Mouse (Mus musculus) midbrain, embryonic 15.5 days (tissue): ENCODE data around the gene Bmpr2. TPM values are rescaled to one million over a fixed set of nuclear protein-coding genes. Genes with fewer than 3 reads are reported as not detected.

Source experiments
- ATAC-seq: fragments of 200-750 bp; cut with Nextera tagmentation; replicated peaks from 2 replicates; pipeline ENCODE4 v1.8.0; 2017; ENCODE audit warnings: moderate TSS enrichment
- H3K27ac ChIP-seq: fragments of 300-500 bp; sonication (generic); 2 replicates; pipeline ENCODE4 v1.5.1; 2015; ENCODE audit warnings: mild to moderate bottlenecking, inconsistent platforms
- H3K27me3 ChIP-seq: fragments of 300-500 bp; sonication (generic); replicated peaks from 2 replicates; pipeline ENCODE4 v1.6.1; 2015; ENCODE audit warnings: inconsistent platforms
- H3K36me3 ChIP-seq: fragments of 300-500 bp; sonication (generic); replicated peaks from 2 replicates; pipeline ENCODE4 v1.6.1; 2015; ENCODE audit warnings: inconsistent platforms
- H3K4me1 ChIP-seq: fragments of 300-500 bp; sonication (generic); 2 replicates; pipeline ENCODE4 v1.6.1; 2015; ENCODE audit warnings: inconsistent platforms
- H3K4me2 ChIP-seq: fragments of 300-500 bp; sonication (generic); 2 replicates; pipeline ENCODE4 v1.6.1; 2015; ENCODE audit warnings: inconsistent platforms, mild to moderate bottlenecking, moderate library complexity
- H3K4me3 ChIP-seq: fragments of 300-500 bp; sonication (generic); 2 replicates; pipeline ENCODE4 v1.5.1; 2015; ENCODE audit warnings: mild to moderate bottlenecking, inconsistent platforms
- H3K9ac ChIP-seq: fragments of 300-500 bp; sonication (generic); 2 replicates; pipeline ENCODE4 v1.6.1; 2015; ENCODE audit warnings: mild to moderate bottlenecking, inconsistent platforms
- H3K9me3 ChIP-seq: fragments of 300-500 bp; sonication (generic); 2 replicates; pipeline ENCODE4 v1.6.1; 2016; ENCODE audit warnings: inconsistent platforms
- WGBS: fragments of 180-500 bp; shearing (Covaris S2); methylation state at CpG from one replicate; pipeline ENCODE4 v1.1.7; 2015; ENCODE audit warnings: mixed read lengths; 5-methylcytosine and 5-hydroxymethylcytosine counted together
- polyA plus RNA-seq: library from polyadenylated mRNA; unstranded; fragments of >200 nt; fragmentation: Nextera tagmentation; extraction: Ambion mirVana; gene quantifications from 2 replicates; pipeline ENCODE4 v1.2.1, GENCODE M21; 2015

The Bmpr2 gene
- polyA plus RNA-seq, 1 experiment from 2014 or later, result 9.8 TPM

DNA sequence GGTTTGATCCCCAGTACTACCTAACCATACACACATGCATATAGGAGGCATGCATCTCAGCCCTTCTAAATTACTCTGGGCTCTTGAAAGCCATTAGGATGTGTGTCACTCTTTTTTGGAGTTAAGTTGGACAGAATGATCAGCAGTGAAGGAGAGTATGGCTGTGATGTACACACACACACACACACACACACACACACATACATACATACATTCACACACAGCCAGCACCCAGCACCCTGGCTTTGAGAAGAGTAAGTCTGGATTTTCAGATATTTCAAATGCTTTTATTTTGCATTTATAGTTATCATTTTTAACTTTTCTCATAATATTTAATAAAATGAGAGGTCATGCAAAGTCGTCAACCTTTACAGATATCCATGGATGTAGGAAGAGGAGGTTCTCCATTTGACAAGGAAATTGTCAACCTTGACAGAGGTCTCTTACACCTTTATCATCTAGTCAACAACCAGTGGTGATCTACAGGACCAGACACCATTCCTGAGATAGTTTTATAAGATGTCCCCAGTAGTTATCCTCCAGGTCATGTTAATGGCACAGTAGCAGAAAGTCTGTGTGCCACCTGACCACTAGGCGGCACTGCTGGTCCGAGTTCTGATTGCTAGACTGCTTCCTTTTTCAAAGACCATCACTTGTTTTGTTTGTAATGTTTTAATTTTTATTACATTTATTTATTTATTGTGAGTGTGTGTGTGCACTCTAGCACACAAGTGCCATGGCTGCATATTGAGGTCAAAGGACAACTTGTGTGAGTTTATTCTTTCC lies 120.3 kb downstream of the Bmpr2 start:
- H3K9ac ChIP-seq, result no peak overlapping the region
- H3K9me3 ChIP-seq, result no peaks in the 10 kb centered on the region
- H3K4me2 ChIP-seq, result no peak overlapping the region
- H3K4me1 ChIP-seq, result no peaks in the 10 kb centered on the region
- H3K27me3 ChIP-seq, result no peaks in the 10 kb centered on the region
- no peak overlapping the region for H3K27ac ChIP-seq
- peak; percentile 69 for ATAC-seq
- WGBS, result 31% methylated on average over 3 of the region's 3 CpGs
- H3K4me3 ChIP-seq, result no peak overlapping the region
- 0 out of 2 replicates have a peak, but pooled peaks cover 5% of the 10 kb centered on the region for H3K36me3 ChIP-seq

DNA sequence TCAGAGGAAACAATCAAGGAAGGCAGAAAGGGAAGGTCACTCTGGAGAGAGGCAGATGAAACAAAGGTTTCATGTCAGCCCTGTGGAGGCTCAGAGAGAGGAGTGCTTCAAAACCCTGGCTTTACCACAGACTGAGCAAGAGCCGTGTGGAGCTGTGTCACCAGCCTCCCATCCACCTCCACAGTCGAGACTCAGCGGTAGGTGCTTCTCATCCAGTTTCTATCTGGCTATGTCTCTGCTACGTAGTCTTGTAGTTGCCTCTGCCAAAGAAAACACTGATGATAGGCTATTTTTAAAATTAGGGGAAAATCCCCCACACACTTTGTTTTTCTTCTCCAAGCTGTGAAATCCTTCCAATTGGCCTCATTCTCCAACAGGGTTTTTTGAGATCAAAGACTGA lies 123.7 kb downstream of the Bmpr2 start:
- ATAC-seq, result no peak
- Histone ChIP-seq H3K27ac (no peak overlapping the region), H3K9me3 (no peaks in the 10 kb centered on the region), H3K4me2 (no peak overlapping the region), H3K4me3 (no peak overlapping the region), H3K4me1 (no peaks in the 10 kb centered on the region), H3K9ac (no peak overlapping the region), H3K27me3 (no peaks in the 10 kb centered on the region), H3K36me3 (no peaks in the 10 kb centered on the region)
- 47% methylated on average over 4 of the region's 4 CpGs for WGBS

DNA sequence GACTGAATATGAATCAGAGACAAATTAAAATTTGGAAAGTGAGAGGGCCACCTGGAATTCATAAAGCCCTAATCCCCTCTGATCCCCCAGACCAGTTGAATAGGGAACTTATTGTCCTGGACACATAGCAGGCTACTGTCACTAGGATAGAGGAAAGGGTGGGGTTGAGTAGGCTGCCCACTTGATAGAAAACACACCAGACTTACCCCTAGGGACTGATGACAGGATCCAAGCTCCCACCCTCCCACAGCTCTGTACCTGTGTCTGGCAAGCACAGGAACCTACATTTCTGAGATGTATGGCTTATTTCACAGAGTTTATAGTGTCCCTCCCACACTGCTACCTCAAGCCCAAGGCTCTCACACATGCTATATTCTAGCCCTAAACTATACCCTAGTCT lies 124.8 kb downstream of the Bmpr2 start:
- Histone ChIP-seq H3K4me1 (no peaks in the 10 kb centered on the region), H3K36me3 (no peaks in the 10 kb centered on the region), H3K9me3 (no peaks in the 10 kb centered on the region), H3K27ac (no peak overlapping the region), H3K4me2 (no peak overlapping the region), H3K4me3 (no peak overlapping the region), H3K9ac (no peak overlapping the region), H3K27me3 (no peaks in the 10 kb centered on the region)
- ATAC-seq, result no peak

DNA sequence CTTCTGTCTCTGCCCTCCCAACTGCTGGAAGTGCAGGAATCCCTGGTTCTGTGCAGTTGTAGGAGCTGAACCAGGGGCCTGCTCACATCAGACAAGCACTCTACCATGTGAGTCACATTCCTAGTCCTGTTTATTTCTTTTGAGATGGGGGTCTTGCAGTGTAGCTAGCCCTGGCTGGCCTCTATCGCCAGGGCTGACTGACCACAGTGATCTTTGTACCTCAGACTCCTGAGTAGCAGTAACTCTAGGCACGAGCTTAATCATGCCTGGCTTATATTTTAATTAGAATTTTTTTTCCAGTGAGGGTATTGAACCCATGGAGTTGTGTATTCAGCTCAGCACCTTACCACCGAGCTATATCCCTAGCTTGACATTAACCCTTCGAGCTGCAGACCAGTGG lies 128.0 kb downstream of the Bmpr2 start:
- H3K9me3 ChIP-seq, result no peaks in the 10 kb centered on the region
- ATAC-seq, result no peak
- H3K4me2 ChIP-seq, result no peak overlapping the region
- no peak overlapping the region for H3K9ac ChIP-seq
- no peaks in the 10 kb centered on the region for H3K4me1 ChIP-seq
- no peaks in the 10 kb centered on the region for H3K27me3 ChIP-seq
- 76% methylated on average over 4 of the region's 4 CpGs for WGBS
- no peaks in the 10 kb centered on the region for H3K36me3 ChIP-seq
- no peak overlapping the region for H3K27ac ChIP-seq
- no peak overlapping the region for H3K4me3 ChIP-seq

DNA sequence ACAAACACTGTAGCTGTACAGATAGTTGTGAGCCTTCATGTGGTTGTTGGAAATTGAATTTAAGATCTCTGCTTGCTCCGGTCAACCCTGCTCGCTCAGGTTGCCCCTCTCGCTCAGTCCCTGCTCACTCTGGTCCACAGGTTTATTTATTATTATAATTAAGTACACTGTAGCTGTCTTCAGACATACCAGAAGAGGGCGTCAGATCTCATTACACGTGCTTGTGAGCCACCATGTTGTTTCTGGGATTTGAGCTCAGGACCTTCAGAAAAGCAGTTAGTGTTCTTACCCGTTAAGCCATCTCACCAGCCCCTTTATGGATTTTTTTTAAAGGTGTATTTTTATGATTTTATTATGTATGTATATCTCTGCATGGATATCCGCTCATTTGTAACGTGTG lies 129.6 kb downstream of the Bmpr2 start:
- Histone ChIP-seq H3K27ac (no peak overlapping the region), H3K9me3 (no peaks in the 10 kb centered on the region), H3K9ac (no peak overlapping the region), H3K4me2 (no peak overlapping the region), H3K27me3 (no peaks in the 10 kb centered on the region), H3K36me3 (no peaks in the 10 kb centered on the region), H3K4me3 (no peak overlapping the region), H3K4me1 (no peaks in the 10 kb centered on the region)
- ATAC-seq, result no peak
- WGBS, result 86% methylated on average over 8 of the region's 8 CpGs

DNA sequence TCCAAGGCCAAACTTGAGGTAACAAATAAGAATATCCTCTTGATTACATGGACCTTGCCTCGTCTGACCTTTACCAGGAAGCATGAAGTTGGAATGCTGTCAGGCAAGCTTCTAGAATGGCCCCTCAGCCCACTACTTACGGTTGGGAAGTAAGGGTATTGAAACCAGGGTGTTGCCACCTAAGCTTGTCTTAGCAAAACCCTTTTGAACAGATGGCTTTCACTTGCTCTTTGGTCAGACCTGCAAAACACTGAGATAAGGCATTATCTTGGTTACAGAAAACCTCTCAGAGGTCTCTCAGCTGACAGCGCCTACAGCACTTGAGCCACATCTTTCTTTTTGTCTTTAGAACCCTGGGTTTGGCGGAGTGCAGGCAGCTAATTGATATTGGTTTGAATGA lies 130.8 kb downstream of the Bmpr2 start:
- no peaks in the 10 kb centered on the region for H3K4me1 ChIP-seq
- H3K4me3 ChIP-seq, result no peak overlapping the region
- no peaks in the 10 kb centered on the region for H3K9me3 ChIP-seq
- H3K27ac ChIP-seq, result no peak overlapping the region
- H3K36me3 ChIP-seq, result no peaks in the 10 kb centered on the region
- WGBS, result 92% methylated on average over 4 of the region's 4 CpGs
- no peaks in the 10 kb centered on the region for H3K27me3 ChIP-seq
- no peak overlapping the region for H3K9ac ChIP-seq
- H3K4me2 ChIP-seq, result no peak overlapping the region
- ATAC-seq, result no peak

DNA sequence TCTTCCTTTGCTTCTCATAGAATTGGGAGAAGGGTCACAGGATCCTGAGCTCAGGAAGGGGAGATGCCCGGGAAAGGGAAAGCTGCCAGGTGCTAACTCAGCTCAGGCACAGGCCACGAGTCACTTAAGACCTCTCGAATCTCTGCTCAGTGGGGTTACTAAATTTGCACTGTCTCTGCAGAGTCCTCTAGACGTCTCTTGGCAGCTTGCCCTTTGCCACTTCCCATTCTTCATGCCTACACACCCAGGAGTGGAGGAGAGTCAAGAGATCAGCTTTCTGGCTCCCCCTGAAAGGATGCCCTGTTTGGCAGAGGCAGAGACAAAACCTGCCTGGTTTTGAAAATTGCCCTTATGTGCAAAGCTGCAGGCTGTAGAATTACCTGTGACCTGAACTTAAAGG lies 132.3 kb downstream of the Bmpr2 start:
- no peak overlapping the region for H3K4me3 ChIP-seq
- H3K27me3 ChIP-seq, result no peaks in the 10 kb centered on the region
- WGBS, result 54% methylated on average over 4 of the region's 4 CpGs
- H3K9me3 ChIP-seq, result no peaks in the 10 kb centered on the region
- no peak for ATAC-seq
- H3K27ac ChIP-seq, result no peak overlapping the region
- no peaks in the 10 kb centered on the region for H3K36me3 ChIP-seq
- H3K9ac ChIP-seq, result no peak overlapping the region
- H3K4me2 ChIP-seq, result no peak overlapping the region
- no peaks in the 10 kb centered on the region for H3K4me1 ChIP-seq

DNA sequence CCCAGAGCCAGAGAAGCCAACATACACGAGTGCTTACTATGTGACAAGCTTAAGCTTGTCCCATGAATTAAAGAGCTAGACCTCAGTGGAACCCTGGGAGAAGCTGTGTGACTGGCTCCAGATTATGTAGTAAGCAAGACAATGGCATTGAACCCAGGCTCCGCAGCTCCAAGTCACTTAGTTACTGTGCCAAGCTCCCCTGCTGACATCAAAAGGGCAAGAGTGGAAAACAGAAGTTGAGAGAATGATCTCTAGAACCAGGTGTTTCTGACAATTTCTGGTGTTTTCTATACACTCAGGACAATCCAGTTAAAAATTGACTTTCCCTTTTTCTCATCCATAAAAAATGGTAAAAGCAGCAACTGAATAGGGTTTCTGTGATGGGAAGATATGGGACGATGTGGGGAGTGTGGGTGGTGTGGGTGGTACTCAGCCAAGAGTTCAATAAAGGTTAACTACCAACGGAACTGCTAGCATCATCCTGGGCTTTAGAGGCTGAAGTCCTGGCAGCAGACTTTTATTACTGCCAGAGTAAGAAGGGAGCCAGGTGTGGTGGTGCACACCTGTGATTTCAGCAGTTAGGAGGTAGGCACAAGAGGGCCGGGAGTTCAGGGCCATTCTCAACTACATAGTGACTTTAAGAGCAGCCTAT lies 134.1 kb downstream of the Bmpr2 start:
- Histone ChIP-seq H3K4me3 (no peak overlapping the region), H3K9ac (no peak overlapping the region), H3K36me3 (no peaks in the 10 kb centered on the region), H3K4me2 (no peak overlapping the region), H3K27me3 (no peaks in the 10 kb centered on the region), H3K4me1 (no peaks in the 10 kb centered on the region), H3K9me3 (no peaks in the 10 kb centered on the region), H3K27ac (no peak overlapping the region)
- WGBS, result 64% methylated on average over 5 of the region's 5 CpGs
- ATAC-seq, result no peak

DNA sequence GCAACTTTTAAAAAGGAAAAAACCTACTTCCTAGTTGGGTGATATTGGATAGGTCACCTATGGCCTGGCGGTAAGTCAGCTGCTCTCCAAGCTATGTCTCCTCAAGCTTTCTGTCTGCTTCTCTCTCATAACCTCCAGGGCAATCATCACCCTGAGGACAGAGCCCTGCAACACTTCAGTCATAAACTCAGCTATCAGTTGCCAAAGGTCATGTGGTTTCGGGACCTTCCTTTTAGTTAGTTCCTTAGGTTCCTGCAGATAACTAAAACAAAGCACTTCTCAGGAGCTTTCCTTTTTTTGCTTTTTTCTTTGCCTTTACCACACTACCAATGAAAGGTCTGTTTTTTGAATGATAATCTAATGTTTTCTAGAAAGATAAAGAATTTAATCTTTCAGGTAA lies 136.5 kb downstream of the Bmpr2 start:
- no peaks in the 10 kb centered on the region for H3K36me3 ChIP-seq
- WGBS, result 93% methylated on average over 2 of the region's 2 CpGs
- ATAC-seq, result no peak

DNA sequence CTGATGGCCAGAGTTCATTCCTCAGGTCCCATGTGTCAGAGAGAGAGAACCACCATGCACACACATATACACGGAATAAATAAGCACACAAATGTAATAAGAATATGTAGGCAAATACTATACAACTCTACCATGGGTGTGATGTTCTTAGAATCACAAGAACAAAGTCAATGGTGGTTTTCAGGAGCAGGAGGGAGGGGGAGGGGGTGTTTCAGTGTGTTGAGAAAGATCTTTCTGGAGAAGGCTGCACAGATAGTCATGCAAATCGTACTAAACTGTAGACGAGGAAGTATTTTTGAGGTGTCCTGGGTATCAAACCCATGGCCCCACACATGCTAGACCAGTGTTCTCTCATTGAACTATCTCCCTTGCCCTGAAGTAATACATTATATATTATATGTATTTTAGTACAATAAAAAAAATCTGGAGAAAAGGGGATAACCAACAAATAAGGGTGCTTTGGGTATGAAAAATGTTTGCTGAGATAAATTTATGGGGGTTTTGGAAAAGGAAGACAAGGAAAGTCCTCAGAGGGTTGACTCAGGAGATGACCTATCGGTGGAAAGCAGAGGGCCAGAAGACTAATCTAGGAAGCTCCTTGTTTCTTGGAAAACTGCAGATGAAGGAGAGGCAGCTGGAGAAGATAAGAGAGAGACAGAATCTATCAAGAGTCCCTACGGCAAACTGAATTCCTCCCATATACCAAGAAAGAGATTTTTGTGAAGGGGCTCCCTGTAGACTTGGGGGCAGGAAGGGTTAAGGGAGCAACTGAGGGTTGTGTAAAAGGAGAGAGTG lies 138.1 kb downstream of the Bmpr2 start:
- Histone ChIP-seq H3K36me3 (no peaks in the 10 kb centered on the region), H3K4me2 (no peak overlapping the region)
- WGBS, result 91% methylated on average over 5 of the region's 5 CpGs

More for the DNA sequence above, 136.5 kb downstream of the Bmpr2 start:
- Histone ChIP-seq H3K4me3 (no peak overlapping the region), H3K4me1 (no peaks in the 10 kb centered on the region), H3K27ac (no peak overlapping the region), H3K9ac (no peak overlapping the region), H3K9me3 (no peaks in the 10 kb centered on the region), H3K27me3 (no peaks in the 10 kb centered on the region), H3K4me2 (no peak overlapping the region)

DNA sequence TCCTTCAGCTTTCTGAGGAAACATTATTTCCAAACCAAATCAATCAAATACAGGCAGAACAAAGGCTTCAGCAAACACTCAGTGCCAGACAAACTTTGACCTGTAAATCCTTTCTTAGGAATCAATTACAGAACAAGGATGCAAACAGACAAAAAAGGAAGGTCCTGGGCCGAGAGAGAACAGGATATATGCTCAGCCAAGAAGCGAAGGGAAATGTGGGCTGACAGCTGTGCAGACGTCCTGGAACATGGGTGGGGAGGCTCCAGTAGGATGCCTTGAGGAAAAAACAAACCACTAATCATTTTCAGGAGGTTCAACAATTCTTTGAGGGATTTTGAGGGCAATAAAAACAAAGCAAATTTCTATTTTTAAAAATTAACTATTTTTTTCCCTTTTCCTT lies 139.4 kb downstream of the Bmpr2 start:
- no peak for ATAC-seq
- Histone ChIP-seq H3K27ac (no peak overlapping the region), H3K4me3 (no peak overlapping the region), H3K4me1 (no peaks in the 10 kb centered on the region), H3K36me3 (no peaks in the 10 kb centered on the region), H3K27me3 (no peaks in the 10 kb centered on the region), H3K9ac (no peak overlapping the region), H3K9me3 (no peaks in the 10 kb centered on the region), H3K4me2 (no peak overlapping the region)
- 46% methylated on average over 3 of the region's 3 CpGs for WGBS

More for the DNA sequence above, 138.1 kb downstream of the Bmpr2 start:
- ATAC-seq, result no peak
- H3K9ac ChIP-seq, result no peak overlapping the region
- H3K27ac ChIP-seq, result no peak overlapping the region
- H3K27me3 ChIP-seq, result no peaks in the 10 kb centered on the region
- H3K9me3 ChIP-seq, result no peaks in the 10 kb centered on the region
- no peaks in the 10 kb centered on the region for H3K4me1 ChIP-seq
- H3K4me3 ChIP-seq, result no peak overlapping the region

DNA sequence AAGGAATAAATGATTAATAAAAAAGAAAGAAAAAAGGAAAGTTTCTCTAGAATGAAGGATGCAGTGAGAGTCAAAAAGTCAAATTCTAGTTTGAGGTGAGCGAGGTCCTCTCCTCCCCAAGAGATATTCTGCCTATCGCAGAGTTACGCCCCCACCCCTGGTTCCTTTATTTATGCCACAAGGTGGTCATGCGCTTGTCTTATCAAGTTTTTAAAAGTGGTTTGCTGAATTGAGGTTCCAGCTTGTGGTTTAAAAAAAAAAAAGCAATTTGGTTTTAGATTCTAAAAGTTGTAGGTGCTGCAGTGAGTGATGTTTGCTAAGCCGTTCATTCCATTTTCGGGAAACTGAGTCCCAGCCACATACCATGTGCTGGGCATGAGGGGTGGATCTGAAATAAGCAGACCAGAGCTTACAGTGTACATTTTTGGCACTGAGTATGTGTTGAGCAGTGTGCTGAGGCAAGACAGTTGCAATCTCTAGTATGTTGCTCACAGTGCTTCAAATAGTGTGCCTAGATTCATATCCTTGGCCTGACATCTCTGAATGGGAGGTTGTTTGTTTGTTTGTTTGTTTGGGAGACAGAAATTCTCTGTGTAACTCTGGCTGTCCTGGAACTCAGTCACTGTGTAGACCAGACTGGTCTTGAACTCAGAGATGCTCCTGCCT lies 141.6 kb downstream of the Bmpr2 start:
- Histone ChIP-seq H3K4me1 (no peaks in the 10 kb centered on the region), H3K36me3 (no peaks in the 10 kb centered on the region), H3K9me3 (no peaks in the 10 kb centered on the region), H3K27me3 (no peaks in the 10 kb centered on the region), H3K4me2 (no peak overlapping the region), H3K27ac (no peak overlapping the region), H3K9ac (no peak overlapping the region), H3K4me3 (no peak overlapping the region)
- 92% methylated on average over 6 of the region's 6 CpGs for WGBS
- ATAC-seq, result no peak
